Mouse (Mus musculus) forebrain, embryonic 12.5 days (tissue): ENCODE measurements at regions not wholly inside any gene's neighbourhood (a gene's known extent, or its start where the extent isn't known, plus 50 kb on each side); places are given as distances from the start of the nearest gene placed in this dataset.

Source experiments
- ATAC-seq: fragments of 200-750 bp; cut with Nextera tagmentation; 2 replicates; pipeline ENCODE4 v1.8.0; 2017; ENCODE audit warnings: moderate TSS enrichment; ENCODE audit not compliant: low FRiP score
- H3K27ac ChIP-seq: fragments of 300-500 bp; sonication (generic); 2 replicates; pipeline ENCODE4 v1.5.1; 2016; ENCODE audit warnings: mild to moderate bottlenecking
- H3K27me3 ChIP-seq: fragments of 300-500 bp; sonication (generic); 2 replicates; pipeline ENCODE4 v1.6.1; 2016; ENCODE audit warnings: mild to moderate bottlenecking
- H3K36me3 ChIP-seq: fragments of 300-500 bp; sonication (generic); replicated peaks from 2 replicates; pipeline ENCODE4 v1.6.1; 2016; ENCODE audit warnings: mild to moderate bottlenecking
- H3K4me1 ChIP-seq: fragments of 300-500 bp; sonication (generic); 2 replicates; pipeline ENCODE4 v1.6.1; 2016
- H3K4me2 ChIP-seq: fragments of 300-500 bp; sonication (generic); 2 replicates; pipeline ENCODE4 v1.6.1; 2016; ENCODE audit warnings: mild to moderate bottlenecking, moderate library complexity
- H3K4me3 ChIP-seq: fragments of 300-500 bp; sonication (generic); replicated peaks from 2 replicates; pipeline ENCODE4 v1.5.1; 2016; ENCODE audit warnings: mild to moderate bottlenecking
- H3K9ac ChIP-seq: fragments of 300-500 bp; sonication (generic); 2 replicates; pipeline ENCODE4 v1.6.1; 2016; ENCODE audit warnings: mild to moderate bottlenecking
- H3K9me3 ChIP-seq: fragments of 300-500 bp; sonication (generic); 2 replicates; pipeline ENCODE4 v1.6.1; 2016
- WGBS: fragments of 180-500 bp; shearing (Covaris S2); methylation state at CpG from one replicate; pipeline ENCODE4 v1.1.7; 2016; 5-methylcytosine and 5-hydroxymethylcytosine counted together

GRCm38 (mm10) chr17:15882245-15882644 is 51.4 kb upstream of the Rgmb start:
- Histone ChIP-seq H3K4me2 (no peak overlapping the region), H3K4me3 (no peak overlapping the region), H3K9ac (no peak overlapping the region), H3K36me3 (no peaks in the 10 kb centered on the region), H3K4me1 (no peaks in the 10 kb centered on the region), H3K27ac (no peak overlapping the region), H3K27me3 (no peaks in the 10 kb centered on the region), H3K9me3 (no peaks in the 10 kb centered on the region)
- no peak for ATAC-seq
- WGBS, result 96% methylated on average over 2 of the region's 2 CpGs
